Mouse (Mus musculus) heart, embryonic 16.5 days (tissue): Measurements from ENCODE around the gene Samd3. TPM values are rescaled to one million over a fixed set of nuclear protein-coding genes. Genes with fewer than 3 reads are reported as not detected.

Experiments used
- polyA plus RNA-seq: library from polyadenylated mRNA; unstranded; fragments of >200 nt; fragmentation: Nextera tagmentation; extraction: Ambion mirVana; gene quantifications from 2 replicates; pipeline ENCODE4 v1.2.1, GENCODE M21; 2015

Samd3 gene
- polyA plus RNA-seq, 1 experiment from 2014 or later: 0.09 TPM

Other genes starting within 250 kb of the Samd3 start
- not detected in 2 replicates for gene Gm9767, start 151.5 kb upstream of the Samd3 start, polyA plus RNA-seq
- gene Tmem200a, start 150.7 kb upstream of the Samd3 start, polyA plus RNA-seq: 0.63 and 1.1 TPM in 2 replicates
- gene L3mbtl3, start 146.3 kb downstream of the Samd3 start, polyA plus RNA-seq: 7.5 TPM in 2 replicates